Mouse (Mus musculus) testis, adult 2 months (tissue): Measurements from ENCODE around the gene Rab30. TPM values are rescaled to one million over a fixed set of nuclear protein-coding genes. Genes with fewer than 3 reads are reported as not detected.
"Not testable (repeated sequence)": the region's sequence is repeated elsewhere in the genome, so short reads cannot be mapped to it uniquely, and the experiment has no call there.

Source experiments
- H3K27ac ChIP-seq: fragments of 200-500 bp; 2 replicates; pipeline ENCODE4 v1.5.1; 2012; ENCODE audit warnings: low read depth, low read length; ENCODE audit not compliant: control insufficient read depth, insufficient read depth
- H3K27me3 ChIP-seq: fragments of 200-500 bp; 2 replicates; pipeline ENCODE4 v1.6.1; 2012; ENCODE audit warnings: mild to moderate bottlenecking, low read length, moderate library complexity; ENCODE audit not compliant: control insufficient read depth, insufficient read depth
- H3K36me3 ChIP-seq: fragments of 200-500 bp; 2 replicates; pipeline ENCODE4 v1.6.1; 2012; ENCODE audit warnings: mild to moderate bottlenecking, low read length; ENCODE audit not compliant: control insufficient read depth, insufficient read depth
- H3K4me1 ChIP-seq: fragments of 200-500 bp; 2 replicates; pipeline ENCODE4 v1.6.1; 2012; ENCODE audit warnings: low read length; ENCODE audit not compliant: control insufficient read depth, insufficient read depth
- H3K4me3 ChIP-seq: fragments of 200-500 bp; 2 replicates; pipeline ENCODE4 v1.5.1; 2012; ENCODE audit warnings: low read depth, mild to moderate bottlenecking, low read length, moderate library complexity, mixed read lengths; ENCODE audit not compliant: control insufficient read depth
- CTCF ChIP-seq: fragments of 200-500 bp; IDR thresholded peaks from 2 replicates; pipeline ENCODE4 v1.5.1; 2012; ENCODE audit warnings: low read depth, mild to moderate bottlenecking, inconsistent platforms, low read length, moderate library complexity; ENCODE audit not compliant: control insufficient read depth, insufficient read depth, insufficient replicate concordance
- POLR2A ChIP-seq: fragments of 200-500 bp; IDR thresholded peaks from 2 replicates; pipeline ENCODE4 v1.6.1; 2012; ENCODE audit warnings: low read depth, mild to moderate bottlenecking, inconsistent platforms, low read length, moderate library complexity; ENCODE audit not compliant: control insufficient read depth
- polyA plus RNA-seq: library from polyadenylated mRNA; depleted of rRNA; stranded (reverse); fragments of >200 nt; gene quantifications from 2 replicates; pipeline ENCODE4 v1.2.3, GENCODE M21; 2012

Rab30 gene
- polyA plus RNA-seq, 1 experiment: 1.3 TPM

DNA sequence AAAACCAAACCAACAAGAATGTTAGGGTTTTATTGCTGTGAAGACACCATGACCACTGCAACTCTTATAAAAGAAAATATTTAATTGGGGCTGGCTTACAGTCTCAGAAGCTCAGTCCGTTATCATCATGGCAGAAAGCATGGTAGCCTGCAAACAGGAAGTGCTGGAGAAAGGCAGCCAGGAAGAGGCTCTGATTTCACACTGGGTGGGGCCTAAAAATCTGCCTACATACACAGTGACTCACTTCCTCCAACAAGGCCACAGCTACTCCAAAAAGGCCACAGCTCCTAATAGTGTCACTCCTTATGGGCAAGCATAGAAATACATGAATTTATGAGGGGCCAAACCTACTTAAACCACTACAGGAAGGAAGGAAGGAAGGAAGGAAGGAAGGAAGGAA lies 26.3 kb upstream of the Rab30 start:
- H3K4me3 ChIP-seq: no peak overlapping the region
- no peaks in the 10 kb centered on the region for H3K27me3 ChIP-seq
- H3K36me3 ChIP-seq: no peaks in the 10 kb centered on the region
- H3K27ac ChIP-seq: no peak overlapping the region
- no peaks in the 10 kb centered on the region for H3K4me1 ChIP-seq
- TF ChIP-seq POLR2A (no peak), CTCF (no peak)

DNA sequence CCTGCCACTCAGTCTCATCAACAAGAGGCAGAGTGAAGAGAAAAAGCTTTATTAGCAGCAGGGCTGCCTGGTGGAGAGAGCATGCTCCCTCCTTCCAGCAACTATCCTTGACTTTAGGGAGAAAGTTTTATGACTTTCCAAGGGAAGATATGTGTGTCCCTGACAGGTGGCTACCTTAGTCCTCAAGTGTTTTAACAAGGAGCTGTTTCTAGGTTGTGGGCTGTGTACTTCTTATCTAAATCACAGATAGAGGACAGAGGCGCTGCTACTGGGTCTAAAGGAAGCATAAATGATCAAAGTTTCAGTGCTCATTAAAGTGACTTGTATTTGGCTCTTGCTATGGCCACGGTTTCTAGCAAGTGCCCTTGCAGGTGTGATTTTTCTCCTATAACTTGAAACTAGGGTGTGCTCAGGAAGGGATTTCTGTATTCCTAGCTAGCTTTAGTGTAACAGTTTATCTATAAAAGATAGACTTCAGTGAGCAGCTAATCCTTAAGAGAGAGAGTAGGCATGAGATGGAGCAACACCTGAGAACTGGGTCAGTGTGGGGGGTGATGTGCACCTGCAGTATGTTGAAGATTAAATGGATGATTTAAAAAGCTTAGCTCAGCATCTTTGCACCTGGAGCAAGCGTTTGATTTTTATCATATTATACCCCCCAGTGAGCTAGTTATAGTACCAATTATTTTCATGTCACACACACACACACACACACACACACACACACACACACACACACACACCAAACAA lies 21.1 kb upstream of the Rab30 start:
- Histone ChIP-seq H3K36me3 (no peaks in the 10 kb centered on the region), H3K4me3 (no peak overlapping the region), H3K27ac (no peak overlapping the region), H3K4me1 (no peaks in the 10 kb centered on the region), H3K27me3 (no peaks in the 10 kb centered on the region)
- TF ChIP-seq POLR2A (no peak), CTCF (no peak)

DNA sequence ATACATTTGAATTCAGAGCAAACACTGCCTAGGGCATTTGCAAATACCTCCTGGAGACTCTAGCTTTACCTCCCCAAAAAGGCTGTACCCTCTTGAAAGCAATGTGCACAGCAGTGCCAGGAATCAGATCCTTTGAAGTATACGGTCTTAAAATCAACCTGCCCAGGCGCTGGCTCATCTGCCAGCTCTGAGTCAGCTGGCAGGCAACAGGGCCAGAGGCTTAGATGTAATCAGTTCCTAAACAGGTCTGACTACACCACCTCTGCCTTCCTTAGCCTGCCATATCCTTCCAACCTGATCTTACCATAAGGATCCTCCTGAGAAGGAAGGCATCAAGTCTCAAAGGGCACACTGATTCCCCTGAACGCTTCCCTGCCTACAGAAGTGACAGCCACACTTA lies 17.7 kb upstream of the Rab30 start:
- TF ChIP-seq CTCF (no peak), POLR2A (no peak)
- Histone ChIP-seq H3K27ac (no peak overlapping the region), H3K4me1 (no peaks in the 10 kb centered on the region), H3K27me3 (no peaks in the 10 kb centered on the region), H3K36me3 (no peaks in the 10 kb centered on the region), H3K4me3 (no peak overlapping the region)

DNA sequence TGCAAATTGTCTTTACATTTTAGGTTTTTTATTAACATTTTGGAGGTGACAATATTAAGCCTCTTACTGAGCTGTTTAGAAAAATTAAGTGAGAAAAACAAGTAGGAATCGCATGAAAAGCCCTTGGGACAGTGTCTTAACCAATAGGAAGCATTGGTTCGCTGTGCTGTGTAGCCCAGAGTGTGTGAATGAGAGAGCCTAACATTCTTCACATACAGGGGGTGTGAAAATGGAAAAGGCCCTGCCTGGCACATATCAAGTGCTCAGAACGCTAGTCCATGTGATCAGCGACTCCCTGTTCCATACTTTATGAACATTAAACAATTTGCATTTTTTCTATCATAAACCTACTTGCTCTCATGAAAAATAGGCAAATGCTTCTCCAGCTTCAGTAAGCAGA lies 17.1 kb upstream of the Rab30 start:
- H3K4me1 ChIP-seq: no peaks in the 10 kb centered on the region
- no peaks in the 10 kb centered on the region for H3K27me3 ChIP-seq
- TF ChIP-seq POLR2A (no peak), CTCF (no peak)
- H3K27ac ChIP-seq: no peak overlapping the region
- H3K4me3 ChIP-seq: no peak overlapping the region
- H3K36me3 ChIP-seq: no peaks in the 10 kb centered on the region

DNA sequence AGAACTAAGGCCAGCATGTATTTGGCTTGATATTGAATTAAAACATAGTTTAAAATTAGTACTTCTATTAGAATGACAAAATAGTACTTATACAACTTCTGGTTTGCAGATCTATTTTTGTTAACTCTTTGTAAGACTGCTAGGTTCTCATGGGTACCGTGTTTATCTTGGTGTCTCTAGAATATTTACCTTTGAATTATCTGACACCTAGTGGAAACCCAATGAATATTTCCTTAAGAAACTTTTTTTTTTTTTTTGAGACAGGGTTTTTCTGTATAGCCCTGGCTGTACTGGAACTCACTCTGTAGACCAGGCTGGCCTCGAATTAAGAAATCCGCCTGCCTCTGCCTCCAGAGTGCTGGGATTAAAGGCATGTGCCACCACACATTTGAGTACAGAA lies 11.8 kb upstream of the Rab30 start:
- not testable (repeated sequence) for H3K36me3 ChIP-seq, H3K4me1 ChIP-seq, H3K27ac ChIP-seq, H3K4me3 ChIP-seq, H3K27me3 ChIP-seq

DNA sequence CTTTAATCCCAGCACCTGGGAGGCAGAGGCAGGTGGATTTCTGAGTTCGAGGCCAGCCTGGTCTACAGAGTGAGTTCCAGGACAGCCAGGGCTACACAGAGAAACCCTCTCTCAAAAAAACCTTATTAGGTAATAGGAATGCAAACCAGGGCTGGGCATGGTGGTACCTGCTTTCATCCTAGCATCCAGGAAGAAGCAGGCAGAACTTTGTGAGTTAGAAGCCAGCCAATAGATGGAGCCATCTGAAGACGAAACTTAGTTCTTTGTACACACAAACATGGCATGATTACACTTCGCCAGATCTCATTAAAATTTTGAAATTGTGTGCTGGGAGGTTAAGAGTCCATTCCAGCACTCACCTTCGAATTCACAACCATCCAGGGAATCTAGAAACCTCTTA lies 10.9 kb upstream of the Rab30 start:
- Histone ChIP-seq H3K4me1 (no peaks in the 10 kb centered on the region), H3K27ac (no peak overlapping the region), H3K27me3 (no peaks in the 10 kb centered on the region), H3K4me3 (no peak overlapping the region), H3K36me3 (no peaks in the 10 kb centered on the region)
- TF ChIP-seq CTCF (no peak), POLR2A (no peak)

DNA sequence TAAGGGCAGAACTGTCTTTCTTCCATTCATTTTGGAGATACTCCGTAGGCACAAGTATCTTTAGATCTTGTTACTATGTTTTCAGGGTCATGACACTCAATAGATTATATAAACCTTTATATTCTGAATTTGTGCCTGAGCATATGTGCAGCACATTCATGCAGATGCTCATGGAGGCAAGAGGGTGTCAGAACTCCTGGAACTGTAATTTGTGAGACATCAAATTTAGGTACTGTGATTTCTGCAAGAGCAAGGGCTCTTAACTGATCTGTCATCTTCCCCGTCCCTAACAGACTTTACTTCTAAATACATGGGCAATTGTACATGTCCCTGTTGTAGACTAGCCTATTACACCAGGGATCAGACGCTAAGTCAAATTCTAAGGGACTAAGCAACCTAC lies 10.4 kb upstream of the Rab30 start:
- TF ChIP-seq CTCF (no peak), POLR2A (no peak)
- Histone ChIP-seq H3K4me1 (no peaks in the 10 kb centered on the region), H3K27me3 (no peaks in the 10 kb centered on the region), H3K4me3 (no peak overlapping the region), H3K36me3 (no peaks in the 10 kb centered on the region), H3K27ac (no peak overlapping the region)

DNA sequence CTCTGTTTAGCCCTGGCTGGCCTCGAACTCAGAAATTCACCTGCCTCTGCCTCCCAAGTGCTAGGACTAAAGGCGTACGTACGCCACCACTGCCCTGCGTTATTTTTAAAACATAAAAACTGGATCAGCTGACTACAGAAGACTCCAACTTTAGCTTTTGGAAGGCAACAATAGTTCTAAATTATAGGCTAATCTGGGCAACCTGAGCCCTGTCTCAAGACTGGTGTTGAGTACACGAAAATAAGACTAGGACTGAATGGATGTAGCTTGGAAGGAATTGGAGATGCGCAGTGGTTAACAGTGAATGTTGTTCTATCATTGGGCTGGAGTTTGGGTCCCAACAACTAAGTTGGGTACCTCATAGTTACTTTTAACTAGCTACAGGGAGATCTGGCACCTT lies 9.3 kb upstream of the Rab30 start:
- H3K27ac ChIP-seq: no peak overlapping the region
- H3K4me3 ChIP-seq: no peak overlapping the region
- H3K27me3 ChIP-seq: no peaks in the 10 kb centered on the region
- no peaks in the 10 kb centered on the region for H3K36me3 ChIP-seq
- no peaks in the 10 kb centered on the region for H3K4me1 ChIP-seq
- TF ChIP-seq CTCF (no peak), POLR2A (no peak)
